Mouse (Mus musculus) embryonic facial prominence, embryonic 12.5 days (tissue): ENCODE results near the gene Eefsec. TPM values are rescaled to one million over a fixed set of nuclear protein-coding genes. Genes with fewer than 3 reads are reported as not detected.

Source experiments
- ATAC-seq: fragments of 200-750 bp; cut with Nextera tagmentation; 2 replicates; pipeline ENCODE4 v1.8.0; 2017; ENCODE audit not compliant: insufficient number of reproducible peaks, insufficient read depth, low FRiP score, low TSS enrichment
- H3K27ac ChIP-seq: fragments of 300-500 bp; sonication (generic); 2 replicates; pipeline ENCODE4 v1.5.1; 2016; ENCODE audit warnings: mild to moderate bottlenecking
- H3K27me3 ChIP-seq: fragments of 300-500 bp; sonication (generic); 2 replicates; pipeline ENCODE4 v1.6.1; 2016; ENCODE audit warnings: mild to moderate bottlenecking, moderate library complexity
- H3K36me3 ChIP-seq: fragments of 300-500 bp; sonication (generic); 2 replicates; pipeline ENCODE4 v1.6.1; 2016; ENCODE audit warnings: mild to moderate bottlenecking
- H3K4me1 ChIP-seq: fragments of 300-500 bp; sonication (generic); 2 replicates; pipeline ENCODE4 v1.6.1; 2016
- H3K4me2 ChIP-seq: fragments of 300-500 bp; sonication (generic); replicated peaks from 2 replicates; pipeline ENCODE4 v1.6.1; 2016; ENCODE audit warnings: mild to moderate bottlenecking, moderate library complexity
- H3K4me3 ChIP-seq: fragments of 300-500 bp; sonication (generic); 2 replicates; pipeline ENCODE4 v1.5.1; 2016; ENCODE audit warnings: mild to moderate bottlenecking
- H3K9ac ChIP-seq: fragments of 300-500 bp; sonication (generic); 2 replicates; pipeline ENCODE4 v1.6.1; 2016; ENCODE audit warnings: mild to moderate bottlenecking, moderate library complexity
- H3K9me3 ChIP-seq: fragments of 300-500 bp; sonication (generic); 2 replicates; pipeline ENCODE4 v1.6.1; 2016; ENCODE audit warnings: mild to moderate bottlenecking, moderate library complexity
- WGBS: fragments of 180-500 bp; shearing (Covaris S2); methylation state at CpG from one replicate; pipeline ENCODE4 v1.1.7; 2016; 5-methylcytosine and 5-hydroxymethylcytosine counted together
- polyA plus RNA-seq: library from polyadenylated mRNA; unstranded; fragments of >200 nt; fragmentation: Nextera tagmentation; extraction: Ambion mirVana; gene quantifications from 2 replicates; pipeline ENCODE4 v1.2.1, GENCODE M21; 2016

Eefsec gene
- polyA plus RNA-seq, 1 experiment from 2014 or later, result 38.1 TPM

- no peak for ATAC-seq
- no peak overlapping the region for H3K27ac ChIP-seq
- H3K4me2 ChIP-seq, result no peak overlapping the region
- 87% methylated on average over 6 of the region's 6 CpGs for WGBS
- H3K9ac ChIP-seq, result no peak overlapping the region
- H3K36me3 ChIP-seq, result no peaks in the 10 kb centered on the region
- no peaks in the 10 kb centered on the region for H3K9me3 ChIP-seq
- no peak overlapping the region for H3K4me3 ChIP-seq
- no peaks in the 10 kb centered on the region for H3K4me1 ChIP-seq
- H3K27me3 ChIP-seq, result no peaks in the 10 kb centered on the region
Measured at GRCm38 (mm10) chr6:88290129-88290766, 156.1 kb downstream of the Eefsec start.

- no peak for ATAC-seq
- Histone ChIP-seq H3K27me3 (no peaks in the 10 kb centered on the region), H3K36me3 (no peaks in the 10 kb centered on the region), H3K4me1 (no peaks in the 10 kb centered on the region), H3K4me2 (no peak overlapping the region), H3K9me3 (no peaks in the 10 kb centered on the region), H3K27ac (no peak overlapping the region), H3K4me3 (no peak overlapping the region), H3K9ac (no peak overlapping the region)
- WGBS, result 85% methylated on average over 2 of the region's 2 CpGs
Measured at GRCm38 (mm10) chr6:88278141-88278540, 168.2 kb downstream of the Eefsec start.

GRCm38 (mm10) chr6:88277242-88277641 lies 169.1 kb downstream of the Eefsec start:
- 86% methylated on average over 4 of the region's 4 CpGs for WGBS
- Histone ChIP-seq H3K4me3 (no peak overlapping the region), H3K9ac (no peak overlapping the region), H3K27ac (no peak overlapping the region), H3K36me3 (no peaks in the 10 kb centered on the region), H3K4me2 (no peak overlapping the region), H3K27me3 (no peaks in the 10 kb centered on the region), H3K4me1 (no peaks in the 10 kb centered on the region), H3K9me3 (no peaks in the 10 kb centered on the region)
- ATAC-seq, result no peak

- ATAC-seq, result no peak
- Histone ChIP-seq H3K9me3 (no peaks in the 10 kb centered on the region), H3K4me1 (no peaks in the 10 kb centered on the region), H3K9ac (no peak overlapping the region), H3K4me2 (no peak overlapping the region), H3K27ac (no peak overlapping the region), H3K27me3 (no peaks in the 10 kb centered on the region), H3K36me3 (no peaks in the 10 kb centered on the region), H3K4me3 (no peak overlapping the region)
- WGBS, result 80% methylated on average over 4 of the region's 4 CpGs
Measured at GRCm38 (mm10) chr6:88276221-88276620, 170.1 kb downstream of the Eefsec start.

- no peak for ATAC-seq
- 85% methylated on average over 6 of the region's 6 CpGs for WGBS
- H3K27ac ChIP-seq, result no peak overlapping the region
- no peaks in the 10 kb centered on the region for H3K4me1 ChIP-seq
- H3K4me3 ChIP-seq, result no peak overlapping the region
- H3K4me2 ChIP-seq, result no peak overlapping the region
- H3K9me3 ChIP-seq, result no peaks in the 10 kb centered on the region
- no peaks in the 10 kb centered on the region for H3K36me3 ChIP-seq
- no peak overlapping the region for H3K9ac ChIP-seq
- H3K27me3 ChIP-seq, result no peaks in the 10 kb centered on the region
Measured at GRCm38 (mm10) chr6:88274623-88275022, 171.7 kb downstream of the Eefsec start.

- Histone ChIP-seq H3K27me3 (no peaks in the 10 kb centered on the region), H3K4me3 (no peak overlapping the region), H3K36me3 (no peaks in the 10 kb centered on the region), H3K4me2 (no peak overlapping the region), H3K9me3 (no peaks in the 10 kb centered on the region), H3K9ac (no peak overlapping the region), H3K4me1 (no peaks in the 10 kb centered on the region), H3K27ac (no peak overlapping the region)
- no peak for ATAC-seq
- 83% methylated on average over 2 of the region's 2 CpGs for WGBS
Measured at GRCm38 (mm10) chr6:88267970-88268369, 178.4 kb downstream of the Eefsec start.

GRCm38 (mm10) chr6:88267068-88267467 lies 179.3 kb downstream of the Eefsec start:
- Histone ChIP-seq H3K27me3 (no peaks in the 10 kb centered on the region), H3K27ac (no peak overlapping the region), H3K4me2 (no peak overlapping the region), H3K9ac (no peak overlapping the region), H3K4me1 (peaks cover 4% of the 10 kb centered on the region), H3K4me3 (no peak overlapping the region), H3K9me3 (no peaks in the 10 kb centered on the region), H3K36me3 (no peaks in the 10 kb centered on the region)
- WGBS, result 90% methylated on average over 3 of the region's 3 CpGs
- ATAC-seq, result no peak

- no peak overlapping the region for H3K4me2 ChIP-seq
- 86% methylated on average over 3 of the region's 3 CpGs for WGBS
- H3K36me3 ChIP-seq, result no peaks in the 10 kb centered on the region
- H3K9ac ChIP-seq, result no peak overlapping the region
- peaks cover 4% of the 10 kb centered on the region for H3K4me1 ChIP-seq
- H3K27ac ChIP-seq, result no peak overlapping the region
- ATAC-seq, result no peak
- H3K4me3 ChIP-seq, result no peak overlapping the region
- H3K9me3 ChIP-seq, result no peaks in the 10 kb centered on the region
- H3K27me3 ChIP-seq, result no peaks in the 10 kb centered on the region
Measured at GRCm38 (mm10) chr6:88266055-88266454, 180.3 kb downstream of the Eefsec start.

GRCm38 (mm10) chr6:88265355-88265754 lies 181.0 kb downstream of the Eefsec start:
- H3K27me3 ChIP-seq, result no peaks in the 10 kb centered on the region
- peaks cover 4% of the 10 kb centered on the region for H3K4me1 ChIP-seq
- no peak for ATAC-seq
- H3K4me2 ChIP-seq, result no peak overlapping the region
- H3K9me3 ChIP-seq, result no peaks in the 10 kb centered on the region
- H3K27ac ChIP-seq, result no peak overlapping the region
- H3K4me3 ChIP-seq, result no peak overlapping the region
- 96% methylated on average over 1 of the region's 1 CpGs for WGBS
- H3K36me3 ChIP-seq, result no peaks in the 10 kb centered on the region
- no peak overlapping the region for H3K9ac ChIP-seq

- Histone ChIP-seq H3K27ac (no peak overlapping the region), H3K4me2 (no peak overlapping the region), H3K9me3 (no peaks in the 10 kb centered on the region), H3K4me1 (peaks cover 4% of the 10 kb centered on the region), H3K36me3 (peaks cover 8% of the 10 kb centered on the region; the same call in 1 of the 2 replicates), H3K4me3 (no peak overlapping the region), H3K27me3 (no peaks in the 10 kb centered on the region), H3K9ac (no peak overlapping the region)
- no peak for ATAC-seq
- WGBS, result 48% methylated on average over 9 of the region's 9 CpGs
Measured at GRCm38 (mm10) chr6:88262160-88262559, 184.2 kb downstream of the Eefsec start.

GRCm38 (mm10) chr6:88260645-88261044 lies 185.7 kb downstream of the Eefsec start:
- 86% methylated on average over 3 of the region's 3 CpGs for WGBS

GRCm38 (mm10) chr6:88259621-88260020 lies 186.7 kb downstream of the Eefsec start:
- no peak overlapping the region for H3K4me3 ChIP-seq
- H3K9me3 ChIP-seq, result no peaks in the 10 kb centered on the region
- no peaks in the 10 kb centered on the region for H3K27me3 ChIP-seq
- WGBS, result 91% methylated on average over 3 of the region's 3 CpGs
- H3K4me2 ChIP-seq, result no peak overlapping the region
- H3K27ac ChIP-seq, result no peak overlapping the region
- peaks cover 17% of the 10 kb centered on the region for H3K36me3 ChIP-seq
- no peak overlapping the region for H3K9ac ChIP-seq
- ATAC-seq, result no peak
- peaks cover 4% of the 10 kb centered on the region for H3K4me1 ChIP-seq

More at GRCm38 (mm10) chr6:88260645-88261044, 185.7 kb downstream of the Eefsec start:
- no peak overlapping the region for H3K27ac ChIP-seq
- H3K4me3 ChIP-seq, result no peak overlapping the region
- peaks cover 4% of the 10 kb centered on the region for H3K4me1 ChIP-seq
- H3K4me2 ChIP-seq, result no peak overlapping the region
- no peaks in the 10 kb centered on the region for H3K9me3 ChIP-seq
- H3K9ac ChIP-seq, result no peak overlapping the region
- ATAC-seq, result no peak
- no peaks in the 10 kb centered on the region for H3K27me3 ChIP-seq
- H3K36me3 ChIP-seq, result peaks cover 17% of the 10 kb centered on the region
